Mouse (Mus musculus): Measurements from ENCODE around the gene Tbc1d7.

The Tbc1d7 gene

GRCm38 (mm10) chr13:43193932-43194331 is 22.6 kb upstream of the Tbc1d7 start:
- DNase-seq (ENCODE audit: low read depth, low spot score), result no peak

- DNase-seq (ENCODE audit: low read depth, low spot score), result no peak
These were observed 22.0 kb upstream of the Tbc1d7 start for GRCm38 (mm10) chr13:43193266-43193665.

- peak; percentile 71 for DNase-seq (ENCODE audit: low read depth, low spot score)
These were observed 20.5 kb upstream of the Tbc1d7 start for GRCm38 (mm10) chr13:43191741-43192192.

- DNase-seq (ENCODE audit: low read depth, low spot score), result no peak
These were observed 20.0 kb upstream of the Tbc1d7 start for GRCm38 (mm10) chr13:43191290-43191689.

- DNase-seq (ENCODE audit: low read depth, low spot score), result peak; percentile 84
These were observed 16.4 kb upstream of the Tbc1d7 start for GRCm38 (mm10) chr13:43187736-43188135.

GRCm38 (mm10) chr13:43183248-43184055 is 12.2 kb upstream of the Tbc1d7 start:
- DNase-seq (ENCODE audit: low read depth, low spot score), result peak; percentile 97

GRCm38 (mm10) chr13:43182465-43183201 is 11.3 kb upstream of the Tbc1d7 start:
- peak; percentile 83 for DNase-seq (ENCODE audit: low read depth, low spot score)

GRCm38 (mm10) chr13:43181104-43181503 is 9.8 kb upstream of the Tbc1d7 start:
- DNase-seq (ENCODE audit: low read depth, low spot score), result peak; percentile 78

- no peak for DNase-seq (ENCODE audit: low read depth, low spot score)
These were observed 6.0 kb upstream of the Tbc1d7 start for GRCm38 (mm10) chr13:43177317-43177716.

- DNase-seq (ENCODE audit: low read depth, low spot score), result peak; percentile 37
These were observed 5.4 kb upstream of the Tbc1d7 start for GRCm38 (mm10) chr13:43176676-43177075.

- DNase-seq (ENCODE audit: low read depth, low spot score), result peak; percentile 82
These were observed 2.0 kb upstream of the Tbc1d7 start for GRCm38 (mm10) chr13:43173262-43173661.

GRCm38 (mm10) chr13:43172036-43172713 is 874 bp upstream of the Tbc1d7 start:
- peak; percentile 84 for DNase-seq (ENCODE audit: low read depth, low spot score)

- DNase-seq (ENCODE audit: low read depth, low spot score), result no peak
These were observed 3.6 kb downstream of the Tbc1d7 start for GRCm38 (mm10) chr13:43167721-43168120.

GRCm38 (mm10) chr13:43159429-43159828 is 11.9 kb downstream of the Tbc1d7 start:
- DNase-seq (ENCODE audit: low read depth, low spot score), result no peak

GRCm38 (mm10) chr13:43158281-43158680 is 13.0 kb downstream of the Tbc1d7 start:
- DNase-seq (ENCODE audit: low read depth, low spot score), result no peak

- DNase-seq (ENCODE audit: low read depth, low spot score), result no peak
These were observed 13.9 kb downstream of the Tbc1d7 start for GRCm38 (mm10) chr13:43157370-43157769.

- DNase-seq (ENCODE audit: low read depth, low spot score), result peak; percentile 30
These were observed 19.2 kb downstream of the Tbc1d7 start for GRCm38 (mm10) chr13:43152005-43152520.

GRCm38 (mm10) chr13:43149661-43150060 is 21.6 kb downstream of the Tbc1d7 start:
- no peak for DNase-seq (ENCODE audit: low read depth, low spot score)

GRCm38 (mm10) chr13:43148692-43149091 is 22.6 kb downstream of the Tbc1d7 start:
- no peak for DNase-seq (ENCODE audit: low read depth, low spot score)

- DNase-seq (ENCODE audit: low read depth, low spot score), result no peak
These were observed 24.6 kb downstream of the Tbc1d7 start for GRCm38 (mm10) chr13:43146515-43147258.
